Mouse (Mus musculus): ENCODE measurements at regions not wholly inside any gene's neighbourhood (a gene's known extent, or its start where the extent isn't known, plus 50 kb on each side); places are given as distances from the start of the nearest gene placed in this dataset.

DNA sequence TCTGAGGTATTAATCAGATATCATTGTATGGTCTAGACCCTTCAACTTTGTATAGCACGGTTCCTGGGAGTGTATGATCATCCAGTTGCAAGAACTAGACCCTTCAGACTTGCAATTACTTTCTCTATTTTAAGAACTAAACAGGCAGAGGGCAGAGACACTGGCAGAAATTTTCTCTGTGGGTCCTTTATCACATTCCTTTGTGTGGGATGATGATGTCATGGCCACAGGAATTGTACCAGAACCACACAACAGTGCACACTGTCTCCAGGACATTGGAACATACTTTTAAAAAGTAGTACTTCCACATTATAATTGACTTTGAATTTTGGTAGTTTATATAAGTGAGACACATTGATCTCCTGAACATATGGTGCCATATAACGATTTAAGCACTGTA is 674.2 kb downstream of the Rfpl4b start:
- no peak for DNase-seq (ENCODE audit: low read depth)

DNA sequence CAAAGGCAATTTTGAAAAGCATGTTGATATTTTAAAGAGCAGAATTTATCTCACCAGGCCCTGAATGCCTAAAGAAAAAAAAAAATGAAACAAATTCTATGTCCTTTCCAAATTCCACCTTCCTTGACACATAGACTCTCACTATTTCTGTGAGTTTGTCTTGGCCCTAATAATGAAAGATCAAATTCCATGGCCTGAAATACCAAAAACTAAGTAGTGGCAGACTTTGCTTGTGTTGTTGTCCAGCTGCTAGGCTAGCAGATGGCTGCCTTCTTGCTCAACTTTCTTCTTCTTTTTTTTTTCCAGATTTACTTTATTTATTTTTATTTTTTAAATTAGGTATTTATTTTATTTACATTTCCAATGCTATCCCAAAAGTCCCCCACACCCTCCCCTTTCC is 682.4 kb downstream of the Rfpl4b start:
- DNase-seq (ENCODE audit: low read depth), result no peak

DNA sequence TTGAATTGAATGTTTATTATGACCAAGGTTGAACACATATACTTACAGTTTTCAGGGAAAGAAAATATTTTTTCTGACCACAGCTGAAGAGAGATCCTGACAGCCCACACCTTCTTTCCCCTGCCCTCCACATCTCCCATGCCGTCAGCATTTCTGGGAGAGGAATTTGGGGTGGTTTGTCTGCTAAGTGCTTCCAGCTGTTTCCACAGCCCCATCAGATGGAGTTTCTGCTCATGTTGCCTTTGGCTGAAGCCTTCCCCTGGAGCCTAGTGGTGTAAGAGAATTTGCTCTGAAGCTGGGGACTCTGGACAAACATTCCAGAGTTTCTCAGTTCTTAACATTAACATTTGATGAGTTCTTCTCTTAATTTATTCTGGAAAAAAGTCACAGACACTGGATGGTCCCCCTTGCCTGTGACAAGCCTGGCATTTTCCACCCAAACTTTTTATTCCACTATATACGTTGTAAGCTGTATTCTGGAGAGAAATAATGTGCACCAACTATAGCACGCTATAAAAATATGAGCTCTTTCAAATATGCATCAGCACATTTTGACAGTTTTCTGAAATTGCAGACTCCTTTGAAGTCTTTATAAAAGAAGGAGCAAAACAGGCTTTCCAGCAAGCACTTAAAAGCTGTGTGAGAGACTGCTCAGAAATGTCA is 699.5 kb downstream of the Rfpl4b start:
- no peak for DNase-seq (ENCODE audit: low read depth)

DNA sequence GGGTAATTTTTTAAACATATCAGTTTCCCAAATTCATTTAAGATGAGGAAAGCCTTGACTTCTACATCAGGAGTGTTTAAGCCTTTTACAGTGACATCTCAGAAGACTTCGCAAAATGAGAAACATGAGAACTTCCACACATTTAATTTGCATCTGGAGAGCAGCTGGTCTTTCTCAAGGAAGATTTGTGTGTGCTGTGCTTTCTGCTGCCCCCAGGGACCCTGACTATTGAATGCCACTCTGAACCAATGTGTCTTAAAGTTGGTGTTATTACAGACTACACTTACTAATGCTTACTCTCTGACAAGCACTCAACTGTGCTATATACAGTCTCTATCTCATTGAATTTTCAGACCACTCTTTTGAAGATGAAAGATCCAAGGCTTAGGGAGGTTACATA is 703.0 kb downstream of the Rfpl4b start:
- no peak for DNase-seq (ENCODE audit: low read depth)

DNA sequence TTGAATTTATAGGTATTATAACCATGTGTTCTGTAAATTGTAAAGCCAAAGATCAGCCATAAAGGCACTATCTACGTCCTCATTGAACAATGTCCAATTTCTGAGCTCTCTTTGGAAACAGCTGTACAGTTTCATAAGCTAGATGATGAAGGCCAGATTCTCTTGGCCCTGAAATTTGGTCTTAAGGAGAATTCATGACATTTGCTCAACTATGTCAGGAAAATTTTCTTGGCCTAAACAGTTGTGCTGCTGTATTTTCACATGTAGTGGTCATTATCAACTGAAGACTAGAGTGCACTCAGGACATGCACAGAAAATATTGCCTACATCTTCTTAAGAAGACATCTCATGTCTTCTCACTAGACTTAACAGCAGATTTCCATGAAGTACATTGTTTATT is 705.1 kb downstream of the Rfpl4b start:
- DNase-seq (ENCODE audit: low read depth), result no peak

DNA sequence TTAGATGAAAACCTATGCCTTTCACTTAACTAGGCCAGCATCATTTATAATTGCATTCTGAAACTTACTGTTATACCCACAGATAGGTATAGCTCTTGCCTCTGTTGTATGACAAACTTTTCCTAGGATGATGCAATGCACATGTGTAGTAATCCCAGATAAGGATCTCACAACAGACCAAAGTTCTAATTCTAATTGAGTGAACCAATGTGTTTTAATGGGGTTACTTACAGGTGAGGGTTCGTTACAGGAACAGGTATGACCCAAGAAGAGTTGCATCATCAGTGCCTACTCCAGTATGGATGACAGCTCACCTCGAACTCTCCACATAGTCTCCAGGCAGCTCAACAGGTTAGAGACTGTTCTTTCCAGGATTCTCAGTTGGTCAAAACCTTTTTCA is 707.4 kb downstream of the Rfpl4b start:
- DNase-seq (ENCODE audit: low read depth), result no peak

DNA sequence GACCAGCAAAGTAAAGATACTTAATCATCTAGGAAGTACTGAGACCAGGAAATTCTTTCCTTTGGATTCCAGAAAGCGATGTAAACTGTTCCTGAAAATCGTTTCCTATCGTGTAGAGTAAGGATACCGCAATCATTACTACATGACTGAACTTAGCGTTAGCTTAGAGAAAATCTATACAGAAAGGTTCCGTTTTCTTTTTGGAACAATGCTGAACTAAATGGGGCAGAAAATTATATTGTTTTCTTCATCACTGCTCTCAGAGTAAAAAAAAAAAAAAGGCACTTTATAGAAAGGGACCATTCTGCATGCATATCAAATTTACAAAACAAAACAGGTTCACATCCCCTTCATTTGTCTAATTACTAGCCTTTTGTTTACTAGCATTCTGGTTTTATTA is 713.0 kb downstream of the Rfpl4b start:
- DNase-seq (ENCODE audit: low read depth), result no peak

DNA sequence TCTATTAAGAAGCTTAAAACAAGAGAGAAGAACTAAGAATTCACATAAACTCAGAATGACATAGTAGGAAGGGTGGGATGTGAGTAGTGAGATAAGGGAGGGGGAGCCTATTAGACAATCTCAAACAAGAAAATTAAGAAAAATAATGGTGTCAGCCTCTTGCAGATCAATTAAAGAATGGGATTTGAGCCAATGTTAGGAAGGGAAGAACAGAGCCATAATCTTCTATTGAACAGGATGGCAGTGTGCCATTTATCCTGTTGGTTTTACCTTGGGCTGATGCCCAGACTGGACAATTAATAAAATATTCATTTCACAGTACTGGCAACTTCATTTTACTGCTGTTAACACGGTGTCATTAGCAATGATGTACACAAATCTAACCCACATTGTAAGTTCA is 718.0 kb downstream of the Rfpl4b start:
- DNase-seq (ENCODE audit: low read depth), result no peak

DNA sequence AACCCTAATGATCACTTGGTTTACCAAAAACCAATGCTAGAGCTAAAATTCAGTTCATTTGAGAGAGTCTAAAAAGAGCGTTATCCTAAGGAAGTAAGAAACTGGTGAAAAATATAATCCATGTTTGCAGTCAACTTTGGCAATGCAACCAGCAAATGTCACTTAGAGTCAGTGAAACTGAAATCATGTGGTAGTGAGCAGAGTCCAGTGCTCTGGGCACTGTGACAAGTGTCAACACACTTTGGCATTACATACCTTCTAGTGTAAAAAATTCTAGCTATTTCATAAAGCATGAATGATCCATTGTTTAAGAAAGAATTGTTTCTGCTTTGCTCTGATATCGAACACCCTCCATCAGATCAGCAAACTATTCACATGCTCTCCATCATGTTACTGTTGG is 743.1 kb downstream of the Rfpl4b start:
- no peak for DNase-seq (ENCODE audit: low read depth)

DNA sequence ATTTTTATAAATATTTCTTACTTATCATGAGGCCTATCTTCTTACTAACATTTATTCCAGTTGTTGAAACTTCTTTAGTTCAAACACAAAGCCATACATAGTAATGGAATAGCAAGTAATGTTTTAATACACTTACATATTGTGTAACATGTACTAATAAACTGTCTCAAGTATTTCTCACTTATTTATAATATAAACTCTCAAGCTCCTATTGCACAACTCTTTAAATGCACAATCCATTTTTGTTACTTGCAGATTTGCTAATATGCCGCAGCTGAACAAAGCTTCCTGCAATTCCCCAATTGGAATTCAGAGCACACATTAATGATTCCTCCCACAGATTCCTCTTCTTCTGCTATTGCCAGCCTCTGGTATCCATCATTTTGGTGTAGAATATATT is 749.2 kb downstream of the Rfpl4b start:
- DNase-seq (ENCODE audit: low read depth), result no peak

DNA sequence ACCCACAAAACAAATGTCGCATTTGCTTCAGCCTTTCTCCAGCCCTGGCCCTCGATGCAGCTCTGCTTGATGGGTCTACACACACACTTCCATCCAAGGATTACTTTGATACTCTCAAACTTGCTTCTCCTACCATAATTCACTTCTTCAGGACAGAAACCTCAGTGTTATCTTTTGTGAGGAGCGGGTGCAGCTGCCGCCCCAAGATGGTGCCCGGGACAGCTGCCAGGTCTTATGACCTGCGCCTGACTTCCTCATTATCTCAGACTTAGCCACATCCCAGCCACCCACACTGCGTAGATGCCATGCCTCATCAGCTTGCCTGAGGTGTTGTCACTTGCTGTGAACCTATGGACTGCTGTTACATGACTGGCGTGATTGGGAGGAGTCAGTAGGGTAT is 762.5 kb downstream of the Rfpl4b start:
- no peak for DNase-seq (ENCODE audit: low read depth)

DNA sequence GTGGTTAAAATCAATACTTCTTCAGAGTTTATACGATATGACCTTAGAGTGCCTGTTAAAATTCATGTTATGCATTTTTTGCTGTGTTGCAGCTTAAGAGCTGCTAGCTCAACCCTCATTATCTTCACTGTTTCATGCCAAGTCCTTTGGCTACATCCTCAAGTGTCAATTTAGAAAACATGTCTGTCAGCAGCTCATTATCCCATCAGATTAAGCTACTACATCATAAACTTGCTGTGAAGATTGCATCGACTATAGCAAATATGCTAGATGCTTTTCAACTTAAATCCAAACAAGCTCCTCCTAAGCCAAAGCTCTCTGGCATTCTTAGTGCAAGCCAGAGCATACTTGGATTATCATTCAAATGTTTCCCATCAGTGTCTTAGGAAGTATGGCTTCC is 811.1 kb downstream of the Rfpl4b start:
- DNase-seq (ENCODE audit: low read depth), result no peak

DNA sequence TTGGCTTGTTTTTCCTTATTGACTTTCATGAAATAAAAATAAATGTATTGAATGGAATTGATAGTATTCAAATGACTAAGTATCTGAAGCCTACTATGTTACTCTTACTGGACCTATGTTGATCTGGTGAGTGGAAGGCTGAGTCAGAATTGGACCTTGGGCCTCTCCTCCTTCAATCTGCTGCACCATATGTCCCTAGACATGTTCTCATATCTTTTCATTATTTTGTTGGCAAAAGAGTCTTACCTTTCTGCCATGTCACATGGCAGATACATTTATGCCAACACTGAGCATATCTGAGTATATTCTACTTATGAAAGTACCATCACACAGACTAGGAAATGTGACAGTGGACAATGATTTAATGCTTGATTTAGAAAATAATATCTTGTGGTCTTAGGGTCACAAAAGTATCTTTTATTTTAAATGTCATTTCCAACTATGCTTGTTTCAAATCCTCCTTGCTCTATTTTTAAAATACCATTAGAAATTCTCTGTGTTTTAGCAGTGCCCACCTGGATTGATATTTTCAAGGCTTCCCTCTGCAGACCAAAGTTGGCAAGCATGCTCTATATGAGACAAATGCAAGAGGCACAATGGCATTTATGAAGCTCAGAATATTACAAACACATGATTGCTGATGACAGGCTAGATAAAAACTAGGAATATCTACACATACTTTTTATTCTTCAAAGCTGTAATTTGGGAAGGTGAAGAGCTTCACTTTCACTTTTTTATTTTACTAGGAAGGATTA is 825.7 kb downstream of the Rfpl4b start:
- no peak for DNase-seq (ENCODE audit: low read depth)

DNA sequence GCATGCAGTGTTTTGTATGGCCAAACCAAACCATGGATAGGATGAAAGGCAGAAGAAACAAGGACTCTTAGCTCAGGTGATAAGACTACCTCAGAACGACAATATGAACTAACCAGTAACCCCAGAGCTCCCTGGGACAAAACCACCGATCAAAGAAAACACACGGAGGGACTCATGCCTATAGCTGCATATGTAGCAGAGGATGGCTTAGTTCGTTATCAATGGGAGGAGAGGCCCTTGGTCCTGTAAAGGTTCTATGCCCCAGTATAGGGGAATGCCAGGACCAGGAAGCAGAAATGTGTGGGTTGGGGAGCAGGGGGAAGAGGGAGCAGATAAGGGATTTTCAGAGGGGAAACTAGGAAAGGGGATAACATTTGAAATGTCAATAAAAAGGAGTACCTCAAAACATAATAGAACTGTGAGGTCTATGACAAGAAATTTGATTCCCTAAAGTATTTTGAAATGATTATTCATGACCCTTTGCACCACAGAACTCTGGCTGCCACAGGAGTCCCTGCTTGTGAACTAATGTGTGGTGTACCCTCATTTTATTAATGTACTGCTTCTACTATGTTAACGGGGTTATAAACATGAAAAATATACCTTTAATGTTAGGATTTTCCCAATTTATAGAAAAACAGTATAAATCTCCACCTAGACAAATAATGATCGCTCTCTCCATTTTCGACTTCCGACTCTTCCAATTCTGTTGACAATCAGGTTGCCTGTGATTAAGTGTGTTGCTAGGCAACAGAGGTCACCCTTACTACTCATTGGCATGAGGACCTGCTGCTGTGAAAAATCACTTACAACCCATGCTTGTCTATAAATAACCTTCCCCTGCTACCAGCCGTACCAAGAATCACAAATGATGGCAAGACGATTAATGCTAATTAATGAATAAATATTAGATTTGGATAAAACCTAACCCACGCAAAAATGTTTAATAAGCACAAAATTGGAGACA is 833.0 kb downstream of the Rfpl4b start:
- no peak for DNase-seq (ENCODE audit: low read depth)

DNA sequence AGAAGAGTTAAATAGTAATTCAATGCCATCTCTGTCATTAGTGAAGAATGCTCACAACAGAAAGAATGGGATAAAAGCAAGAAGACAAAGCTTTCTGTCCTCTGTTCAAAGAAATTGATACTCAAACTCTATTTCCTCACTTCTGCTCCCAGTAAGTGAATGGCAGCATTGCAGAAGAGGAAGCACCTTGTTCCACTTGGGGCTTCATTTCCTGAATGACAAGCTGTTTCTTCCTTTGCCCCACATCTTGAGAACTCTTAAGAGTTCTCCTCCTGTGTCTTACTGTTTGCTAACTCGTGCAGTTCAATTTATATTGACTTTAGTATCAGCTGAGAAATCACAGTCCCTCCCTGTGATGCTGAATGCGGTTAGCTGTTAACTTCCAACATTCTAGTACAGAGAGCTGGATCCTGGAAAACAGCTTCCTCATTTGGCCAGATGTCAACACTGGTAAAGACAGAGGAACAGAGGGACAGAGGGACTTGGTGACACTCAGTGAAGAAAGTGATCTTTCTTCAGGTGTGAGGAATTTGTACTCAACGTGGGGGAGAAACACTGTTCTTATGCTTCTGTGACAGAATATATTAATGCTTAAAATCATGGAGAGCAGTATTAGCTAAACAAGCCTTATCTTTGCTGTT is 840.3 kb upstream of the Marcks start:
- peak; percentile 14 for DNase-seq (ENCODE audit: low read depth)

DNA sequence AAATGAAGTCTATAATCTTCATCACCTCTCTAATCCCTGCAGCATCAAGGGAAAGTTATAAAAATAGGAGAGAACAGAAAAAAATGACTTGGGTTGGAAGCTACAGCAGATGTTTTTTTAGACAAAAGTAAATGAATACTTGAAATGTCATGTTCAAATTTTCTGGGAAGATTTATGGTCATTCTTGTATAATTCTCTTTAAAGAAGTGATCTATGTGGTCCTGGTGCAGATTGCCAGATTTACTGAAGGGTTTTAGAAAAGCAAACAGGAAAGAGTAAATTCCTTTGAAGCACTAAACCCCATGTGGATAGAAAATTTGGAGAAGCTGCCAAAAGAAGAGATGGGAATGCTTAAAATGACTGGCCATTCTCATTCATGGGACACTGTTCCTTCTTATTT is 821.3 kb upstream of the Marcks start:
- DNase-seq (ENCODE audit: low read depth), result no peak

DNA sequence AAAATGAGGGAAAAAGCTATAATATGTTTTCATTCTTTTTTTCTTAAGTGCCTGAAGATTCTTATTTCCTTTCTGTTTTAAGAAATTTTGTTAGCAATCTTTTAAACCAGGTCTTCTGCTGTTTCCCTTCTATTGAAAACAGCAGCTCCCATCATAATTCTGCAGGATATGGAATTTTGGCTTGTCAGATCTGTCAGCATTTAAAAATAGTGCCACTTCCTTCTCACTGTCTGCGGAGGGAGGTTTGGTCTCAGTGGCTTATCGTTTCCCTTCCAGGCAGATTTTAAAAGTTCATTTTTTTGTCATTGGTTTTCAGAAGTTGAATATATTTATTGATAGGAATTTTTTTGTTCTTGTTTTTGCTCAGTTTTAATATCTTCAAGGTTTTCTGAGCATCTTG is 776.1 kb upstream of the Marcks start:
- no peak for DNase-seq (ENCODE audit: low read depth)

DNA sequence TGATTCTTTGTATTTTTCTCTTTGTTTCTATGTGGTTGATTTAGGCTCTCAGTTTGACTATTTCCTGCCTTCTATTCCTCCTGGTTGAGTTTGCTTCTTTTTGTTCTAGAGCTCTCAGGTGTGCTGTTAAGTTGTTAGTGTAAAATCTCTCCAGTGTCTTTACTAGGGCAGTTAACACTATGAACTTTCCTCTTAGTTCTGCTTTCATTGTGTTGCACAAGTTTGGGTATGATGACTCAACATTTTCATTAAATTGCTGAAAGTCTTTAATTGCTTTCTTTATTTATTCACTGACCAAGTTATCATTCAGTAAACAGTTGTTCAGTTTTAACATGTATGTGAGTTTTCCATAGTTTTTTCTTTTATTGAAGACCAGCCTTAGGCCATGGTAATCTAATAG is 772.9 kb upstream of the Marcks start:
- no peak for DNase-seq (ENCODE audit: low read depth)

DNA sequence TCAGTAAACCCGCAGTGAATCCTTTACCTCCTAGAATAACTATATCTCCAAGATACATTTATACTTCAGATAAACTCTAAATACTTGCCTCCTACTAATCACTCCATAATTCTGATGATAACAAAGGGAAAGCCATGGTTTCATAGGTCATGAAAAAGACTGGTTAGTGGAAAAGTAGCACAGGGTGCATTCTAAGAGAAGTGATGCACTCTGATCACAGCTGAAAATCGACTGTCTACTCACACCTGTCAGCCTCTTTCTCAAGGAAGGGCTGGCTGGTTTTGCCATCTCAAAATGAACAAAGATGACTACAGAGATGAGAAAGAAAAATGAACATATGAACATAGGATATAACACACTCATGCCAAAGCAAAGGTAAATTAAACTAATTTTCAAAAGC is 769.6 kb upstream of the Marcks start:
- no peak for DNase-seq (ENCODE audit: low read depth)

DNA sequence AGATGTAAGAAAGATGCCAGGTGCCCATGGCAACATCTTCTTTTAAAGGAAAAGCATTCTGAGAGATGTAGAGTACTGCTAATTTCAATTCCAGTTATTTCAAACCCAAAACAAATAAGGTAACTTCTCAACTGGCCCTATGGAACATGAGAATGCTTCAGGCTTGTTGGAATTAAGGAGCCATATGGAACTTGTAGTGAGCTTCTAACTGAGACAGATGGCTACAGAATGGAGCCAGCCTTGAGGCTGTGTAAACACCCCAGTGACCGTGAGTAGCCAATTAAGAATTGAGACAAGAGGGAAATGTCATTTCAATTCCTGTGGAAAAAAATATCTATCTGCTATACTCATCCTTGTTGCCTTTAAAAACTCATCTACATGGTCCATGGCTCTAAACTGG is 769.0 kb upstream of the Marcks start:
- DNase-seq (ENCODE audit: low read depth), result no peak

DNA sequence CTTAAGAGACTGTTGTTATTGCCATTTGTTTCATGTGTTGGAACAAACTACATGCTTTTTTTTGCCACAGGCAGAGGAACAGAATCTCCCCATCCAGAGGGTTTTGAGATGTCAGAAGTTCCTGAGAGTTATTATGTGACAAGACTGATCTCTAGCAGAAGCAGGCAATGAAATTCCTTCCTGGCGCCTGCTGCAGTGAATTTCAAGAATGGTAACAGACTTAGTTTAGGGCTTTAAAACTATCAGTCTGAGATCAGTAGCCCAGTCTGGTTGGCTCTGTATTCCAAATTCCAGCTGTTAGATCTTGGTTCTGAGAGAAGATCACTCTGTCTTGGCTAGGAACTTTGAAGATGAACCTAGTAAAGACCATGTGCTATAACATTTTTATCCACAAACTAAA is 749.2 kb upstream of the Marcks start:
- no peak for DNase-seq (ENCODE audit: low read depth)

DNA sequence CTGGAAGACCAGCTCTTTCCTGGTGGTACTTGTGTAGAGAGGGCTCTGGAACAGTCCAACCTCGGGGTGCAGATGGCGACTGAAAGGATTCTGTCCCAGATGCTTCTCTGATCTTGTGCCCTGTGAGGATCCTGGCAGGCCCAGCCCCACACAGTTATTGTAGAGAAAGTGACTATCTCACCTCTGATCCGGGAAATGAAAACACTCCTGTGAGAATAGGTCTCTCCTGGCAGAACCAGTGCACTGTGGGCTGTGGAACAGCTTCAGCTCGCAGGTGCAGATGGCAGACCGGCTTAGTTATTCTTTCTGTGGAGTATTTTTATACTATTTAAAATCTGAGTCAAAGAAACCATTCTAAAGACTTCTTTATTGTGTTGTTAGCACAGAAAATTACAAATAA is 742.1 kb upstream of the Marcks start:
- DNase-seq (ENCODE audit: low read depth), result no peak
